23 mouse cellular contexts compared by ENCODE assay signal in genomic region chr13:24523587-24524221, GRCm38 (mm10). TPM values are rescaled to one million over a fixed set of nuclear protein-coding genes. Genes with fewer than 3 reads are reported as not detected.
DNase-seq lines count a peak whose midpoint lies in the region; ATAC-seq and TF ChIP-seq lines count a peak whose summit lies in the region.
"Had no signal": no experiment of that assay in that cellular context is flagged by ENCODE, and none has a peak within 500 bp of the region (broad histone marks: within the 10 kb centered on the region; RNA-seq: fewer than 3 reads in every experiment).

No protein-coding gene starts in this region.

- H3K4me2 ChIP-seq in heart, embryonic 12.5 days = no peak overlapping the region
- no peak overlapping the region for H3K4me2 ChIP-seq in lung, embryonic 14.5 days
- no peak overlapping the region for H3K4me2 ChIP-seq in lung, postnatal 0 days (replicated peaks; ENCODE audit: low read depth, low read length)
- H3K4me2 ChIP-seq: forebrain, embryonic 12.5 days; forebrain, embryonic 15.5 days; heart, embryonic 13.5 days; hindbrain, embryonic 14.5 days had no signal

- peaks cover 33% of the 10 kb centered on the region for H3K4me1 ChIP-seq in heart, embryonic 10.5 days
- peaks cover 26% of the 10 kb centered on the region for H3K4me1 ChIP-seq in heart, embryonic 12.5 days (replicated peaks)
- H3K4me1 ChIP-seq in lung, embryonic 14.5 days (ENCODE audit: insufficient read depth) = peaks cover 18% of the 10 kb centered on the region; the same call in 1 of the 2 replicates
- peaks cover 6% of the 10 kb centered on the region; the same call in 1 of the 2 replicates for H3K4me1 ChIP-seq in lung, postnatal 0 days (ENCODE audit: insufficient read depth, low read depth, low read length)

- 77% methylated on average over 4 of the region's 4 CpGs for WGBS in heart, embryonic 10.5 days
- 70% methylated on average over 4 of the region's 4 CpGs for WGBS in heart, embryonic 12.5 days
- 36% methylated on average over 4 of the region's 4 CpGs for WGBS in lung, embryonic 14.5 days
- 53% methylated on average over 4 of the region's 4 CpGs for WGBS in lung, postnatal 0 days

- H3K4me3 ChIP-seq in heart, embryonic 10.5 days = no peak overlapping the region
- no peak overlapping the region for H3K4me3 ChIP-seq in heart, embryonic 12.5 days
- H3K4me3 ChIP-seq in lung, embryonic 14.5 days (ENCODE audit: low read depth, low read length) = no peak overlapping the region
- no peak overlapping the region for H3K4me3 ChIP-seq in lung, postnatal 0 days (ENCODE audit: low read depth, low read length)
- H3K4me3 ChIP-seq: forebrain, embryonic 12.5 days; forebrain, embryonic 15.5 days; heart, adult 2 months; heart, embryonic 13.5 days had no signal

- no peak overlapping the region for H3K9ac ChIP-seq in heart, embryonic 12.5 days
- no peak overlapping the region for H3K9ac ChIP-seq in lung, embryonic 14.5 days
- no peak overlapping the region for H3K9ac ChIP-seq in lung, postnatal 0 days (replicated peaks; ENCODE audit: low read depth)
- H3K9ac ChIP-seq: forebrain, embryonic 12.5 days; forebrain, embryonic 15.5 days; heart, embryonic 13.5 days; hindbrain, embryonic 14.5 days had no signal

- ATAC-seq in heart, embryonic 12.5 days (ENCODE audit: insufficient number of reproducible peaks, low FRiP score) = no peak
- ATAC-seq in lung, embryonic 14.5 days (ENCODE audit: insufficient read depth) = peak; percentile 91
- ATAC-seq in lung, postnatal 0 days = peak; percentile 64
- ATAC-seq: forebrain, embryonic 15.5 days; hindbrain, postnatal 0 days had no signal

- H3K27ac ChIP-seq in heart, embryonic 10.5 days = peak overlapping the region; percentile 36; the same call in 1 of the 2 replicates
- H3K27ac ChIP-seq in heart, embryonic 12.5 days (ENCODE audit: poor library complexity, severe bottlenecking) = no peak overlapping the region
- peak overlapping the region; percentile 63 for H3K27ac ChIP-seq in lung, embryonic 14.5 days (ENCODE audit: low read depth)
- no peak overlapping the region for H3K27ac ChIP-seq in lung, postnatal 0 days (ENCODE audit: low read length)
- H3K27ac ChIP-seq: forebrain, embryonic 12.5 days; forebrain, embryonic 15.5 days; heart, adult 2 months; heart, embryonic 13.5 days; hindbrain, embryonic 14.5 days; hindbrain, postnatal 0 days had no signal

- peak; percentile 45; the same call in 1 of the 2 replicates for TF ChIP-seq EP300 in lung, postnatal 0 days (IDR thresholded peaks at IDR 0.05)

- no peaks in the 10 kb centered on the region for H3K9me3 ChIP-seq in heart, embryonic 10.5 days
- 0 out of 2 replicates have a peak, but pooled peaks cover 4% of the 10 kb centered on the region for H3K9me3 ChIP-seq in heart, embryonic 12.5 days (replicated peaks)
- no peaks in the 10 kb centered on the region for H3K9me3 ChIP-seq in lung, embryonic 14.5 days (ENCODE audit: low read depth, low read length)
- H3K9me3 ChIP-seq in lung, postnatal 0 days (ENCODE audit: low read length) = no peaks in the 10 kb centered on the region
- H3K9me3 ChIP-seq: forebrain, embryonic 12.5 days; forebrain, embryonic 15.5 days; heart, embryonic 13.5 days had no signal

- no peaks in the 10 kb centered on the region for H3K27me3 ChIP-seq in heart, embryonic 10.5 days (ENCODE audit: insufficient read depth, poor library complexity, severe bottlenecking)
- H3K27me3 ChIP-seq in heart, embryonic 12.5 days (replicated peaks) = no peaks in the 10 kb centered on the region
- no peaks in the 10 kb centered on the region for H3K27me3 ChIP-seq in lung, embryonic 14.5 days (ENCODE audit: insufficient read depth, low read length)
- H3K27me3 ChIP-seq in lung, postnatal 0 days (replicated peaks; ENCODE audit: insufficient read depth, low read length) = no peaks in the 10 kb centered on the region
- H3K27me3 ChIP-seq: forebrain, embryonic 12.5 days; forebrain, embryonic 15.5 days; heart, embryonic 13.5 days had no signal

- TF ChIP-seq CTCF in lung, embryonic 14.5 days (IDR thresholded peaks at IDR 0.05; ENCODE audit: low read depth) = no peak
- TF ChIP-seq CTCF in lung, postnatal 0 days (IDR thresholded peaks at IDR 0.05) = no peak

- no peak for DNase-seq in heart, embryonic 10.5 days (ENCODE audit: low spot score)
- DNase-seq in lung, embryonic 14.5 days = peak; percentile 88
- DNase-seq in lung, postnatal 4 days = no peak
- DNase-seq in lung, postnatal 0 days (ENCODE audit: low spot score) = peak; percentile 75
- no peak for DNase-seq in lung, adult 18-20 months
- no peak for DNase-seq in adrenal gland, adult 18-20 months (ENCODE audit: low spot score in 2 of 2)
- DNase-seq: adrenal gland, adult 8-10 months; adrenal gland, postnatal 25 days; cerebellum, adult 11-12 months; cerebellum, adult 8-10 months; cerebellum, postnatal 10 days; cerebellum, postnatal 36 days; embryo, embryonic 11 days; gastrocnemius, postnatal 25 days; heart, adult 2 months; heart, postnatal 14 days; heart, postnatal 4 days had no signal

- no peaks in the 10 kb centered on the region for H3K36me3 ChIP-seq in heart, embryonic 10.5 days
- no peaks in the 10 kb centered on the region for H3K36me3 ChIP-seq in heart, embryonic 12.5 days
- H3K36me3 ChIP-seq in lung, embryonic 14.5 days (ENCODE audit: insufficient read depth) = no peaks in the 10 kb centered on the region
- H3K36me3 ChIP-seq in lung, postnatal 0 days (ENCODE audit: insufficient read depth, low read length) = no peaks in the 10 kb centered on the region
- H3K36me3 ChIP-seq: forebrain, embryonic 12.5 days; forebrain, embryonic 15.5 days; heart, embryonic 13.5 days had no signal

RNA-seq across cellular contexts. Expression of gene Ripor2, which starts 58.3 kb away (rescaled TPM):
- 5.2 and 6.8 TPM in 2 replicates for polyA plus RNA-seq in heart, embryonic 10.5 days (2016; fragmentation: Nextera tagmentation; extraction: Ambion mirVana)
- polyA plus RNA-seq in heart, embryonic 12.5 days (2016; fragmentation: Nextera tagmentation; extraction: Ambion mirVana) = 10.5 and 10.9 TPM in 2 replicates
- polyA plus RNA-seq in lung, embryonic 14.5 days (2014; fragmentation: Nextera tagmentation; extraction: Ambion mirVana) = 5.1 and 5.6 TPM in 2 replicates
- polyA plus RNA-seq in lung, postnatal 0 days (2015; fragmentation: Nextera tagmentation; extraction: Ambion mirVana) = 3.1 and 3.9 TPM in 2 replicates
- 1 to 10 TPM; 3.7 to 3.8 TPM for total RNA-seq in adrenal gland, adult 18-20 months (2021)

Comparison
In these comparisons a context has a peak if more than half of its experiments do, and no peak if none do; other contexts are left out.
1. DNase-seq: peak in lung, embryonic 14.5 days (single experiment) and lung, postnatal 0 days (single experiment); none in heart, embryonic 10.5 days (single experiment), lung, postnatal 4 days (0 of 2), lung, adult 18-20 months (0 of 2) and adrenal gland, adult 18-20 months (0 of 2).
2. H3K27ac ChIP-seq: peak in heart, embryonic 10.5 days (single experiment) and lung, embryonic 14.5 days (single experiment); none in heart, embryonic 12.5 days (single experiment) and lung, postnatal 0 days (single experiment).